Mouse (Mus musculus): Measurements from ENCODE around the gene Ulk4. TPM values are rescaled to one million over a fixed set of nuclear protein-coding genes. Genes with fewer than 3 reads are reported as not detected.

Gene Ulk4
- polyA plus RNA-seq, 1 experiment from 2014 or later = 122 TPM

DNA sequence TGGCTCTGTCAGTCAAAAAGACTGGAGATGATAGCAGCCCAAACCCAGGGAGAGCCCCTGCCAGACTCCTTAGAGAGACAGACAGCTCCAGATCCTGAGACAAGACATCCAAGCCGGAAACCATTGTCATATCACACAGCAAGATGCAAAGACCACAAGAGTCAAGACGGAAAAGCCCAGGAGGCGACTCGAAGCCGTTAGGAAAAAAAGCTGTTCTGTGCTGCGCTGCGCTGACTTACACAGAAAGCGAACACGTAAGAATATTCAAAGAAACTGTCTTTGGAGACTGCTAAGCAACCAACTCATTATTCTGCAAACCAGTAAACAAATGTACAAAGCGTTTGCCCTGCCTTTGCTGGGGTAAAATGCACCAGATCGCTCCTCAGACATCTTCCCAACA lies 101.8 kb downstream of the Ulk4 start:
- ATAC-seq = no peak

DNA sequence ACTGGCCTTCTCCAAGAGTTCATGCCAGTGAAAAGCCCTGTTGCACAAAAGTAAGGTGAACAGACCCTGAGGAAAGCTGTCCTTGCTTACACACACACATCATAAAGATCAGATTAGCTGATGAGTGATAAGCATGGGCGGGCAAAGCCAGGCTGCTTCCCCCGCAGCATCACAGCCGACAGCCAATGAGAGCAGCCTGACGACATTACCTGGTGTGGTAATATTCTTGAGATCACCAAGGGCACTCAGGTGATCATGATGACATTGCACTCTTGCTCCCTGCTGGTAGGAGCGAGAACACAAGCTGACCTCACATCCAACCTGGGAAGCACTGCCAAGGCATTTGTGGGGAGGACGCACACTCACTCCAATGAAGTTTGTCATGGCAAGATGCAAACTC lies 104.9 kb downstream of the Ulk4 start:
- peak; percentile 18 for DNase-seq (ENCODE audit: low spot score)
- H3K4me2 ChIP-seq (replicated peaks; ENCODE audit: low read depth, low read length) = no peak overlapping the region
- no peak overlapping the region for H3K9ac ChIP-seq (replicated peaks; ENCODE audit: low read depth)
- no peak overlapping the region for H3K27ac ChIP-seq (ENCODE audit: low read length)
- H3K27me3 ChIP-seq (replicated peaks; ENCODE audit: insufficient read depth, low read length) = no peaks in the 10 kb centered on the region
- H3K4me3 ChIP-seq (ENCODE audit: low read depth, low read length) = no peak overlapping the region
- TF ChIP-seq CTCF (IDR thresholded peaks at IDR 0.05) = no peak
- TF ChIP-seq EP300 (IDR thresholded peaks at IDR 0.05) = no peak
- H3K9me3 ChIP-seq (ENCODE audit: low read length) = no peaks in the 10 kb centered on the region
- 65% methylated on average over 6 of the region's 6 CpGs for WGBS
- no peaks in the 10 kb centered on the region for H3K4me1 ChIP-seq (ENCODE audit: insufficient read depth, low read depth, low read length)
- H3K36me3 ChIP-seq (ENCODE audit: insufficient read depth, low read length) = no peaks in the 10 kb centered on the region
- ATAC-seq = no peak

More for the DNA sequence above, 101.8 kb downstream of the Ulk4 start:
- TF ChIP-seq EP300 (IDR thresholded peaks at IDR 0.05) (no peak), CTCF (IDR thresholded peaks at IDR 0.05) (no peak)
- no peaks in the 10 kb centered on the region for H3K27me3 ChIP-seq (replicated peaks; ENCODE audit: insufficient read depth, low read length)
- no peak overlapping the region for H3K27ac ChIP-seq (ENCODE audit: low read length)
- no peak for DNase-seq (ENCODE audit: low spot score)
- 87% methylated on average over 11 of the region's 11 CpGs for WGBS
- H3K4me2 ChIP-seq (replicated peaks; ENCODE audit: low read depth, low read length) = no peak overlapping the region
- H3K9me3 ChIP-seq (ENCODE audit: low read length) = no peaks in the 10 kb centered on the region
- H3K4me3 ChIP-seq (ENCODE audit: low read depth, low read length) = no peak overlapping the region
- H3K4me1 ChIP-seq (ENCODE audit: insufficient read depth, low read depth, low read length) = no peaks in the 10 kb centered on the region
- no peaks in the 10 kb centered on the region for H3K36me3 ChIP-seq (ENCODE audit: insufficient read depth, low read length)
- no peak overlapping the region for H3K9ac ChIP-seq (replicated peaks; ENCODE audit: low read depth)

DNA sequence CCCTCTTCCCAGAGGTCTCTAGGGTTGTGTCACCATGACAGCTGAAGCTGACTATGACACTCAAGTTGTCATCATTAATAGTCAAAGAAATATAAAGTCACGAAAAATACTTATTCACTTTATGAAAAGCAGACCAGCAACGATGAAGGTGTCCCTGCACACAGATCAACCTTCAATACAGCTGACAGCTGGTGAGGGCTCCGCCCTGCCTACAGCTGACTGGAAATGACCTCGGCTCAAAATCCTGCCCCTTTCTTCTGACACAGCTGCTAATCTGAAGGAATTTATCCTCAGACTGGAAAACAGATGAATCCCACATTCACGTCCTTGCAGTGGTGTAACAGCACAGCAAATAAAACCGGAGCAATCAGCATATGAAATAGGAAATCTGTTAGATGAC lies 105.4 kb downstream of the Ulk4 start:
- no peak overlapping the region for H3K9ac ChIP-seq (replicated peaks; ENCODE audit: low read depth)
- TF ChIP-seq CTCF (IDR thresholded peaks at IDR 0.05) (no peak), EP300 (IDR thresholded peaks at IDR 0.05) (no peak)
- H3K27ac ChIP-seq (ENCODE audit: low read length) = no peak overlapping the region
- DNase-seq (ENCODE audit: low spot score) = no peak
- H3K27me3 ChIP-seq (replicated peaks; ENCODE audit: insufficient read depth, low read length) = no peaks in the 10 kb centered on the region
- H3K4me3 ChIP-seq (ENCODE audit: low read depth, low read length) = no peak overlapping the region
- no peaks in the 10 kb centered on the region for H3K36me3 ChIP-seq (ENCODE audit: insufficient read depth, low read length)
- ATAC-seq = peak; percentile 21; the same call in 1 of the 2 replicates
- H3K4me2 ChIP-seq (replicated peaks; ENCODE audit: low read depth, low read length) = no peak overlapping the region
- no peaks in the 10 kb centered on the region for H3K9me3 ChIP-seq (ENCODE audit: low read length)
- no peaks in the 10 kb centered on the region for H3K4me1 ChIP-seq (ENCODE audit: insufficient read depth, low read depth, low read length)
- 57% methylated on average over 6 of the region's 6 CpGs for WGBS

DNA sequence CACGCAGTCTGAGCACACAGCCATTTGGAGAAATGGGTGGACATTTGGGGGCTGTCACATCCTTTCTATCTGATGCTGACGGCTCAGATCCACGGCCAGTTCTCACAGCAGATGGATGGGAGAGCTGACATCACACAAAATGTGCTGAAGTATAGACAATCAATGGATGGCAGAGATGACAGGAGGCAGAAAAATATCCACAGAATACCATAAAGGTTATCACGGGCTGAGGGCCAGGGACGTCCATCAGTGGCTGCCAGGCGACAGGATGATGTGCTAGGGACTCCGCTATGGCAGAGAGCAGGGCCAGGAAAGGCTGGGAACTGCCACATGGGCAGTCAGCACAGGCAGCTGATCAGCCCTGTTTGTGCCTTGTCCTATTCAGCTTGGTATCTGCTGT lies 112.4 kb downstream of the Ulk4 start:
- Histone ChIP-seq H3K9me3 (ENCODE audit: low read length) (no peaks in the 10 kb centered on the region), H3K27me3 (replicated peaks; ENCODE audit: insufficient read depth, low read length) (no peaks in the 10 kb centered on the region), H3K9ac (replicated peaks; ENCODE audit: low read depth) (no peak overlapping the region), H3K4me3 (ENCODE audit: low read depth, low read length) (no peak overlapping the region), H3K4me2 (replicated peaks; ENCODE audit: low read depth, low read length) (no peak overlapping the region), H3K36me3 (ENCODE audit: insufficient read depth, low read length) (no peaks in the 10 kb centered on the region), H3K27ac (ENCODE audit: low read length) (no peak overlapping the region), H3K4me1 (ENCODE audit: insufficient read depth, low read depth, low read length) (no peaks in the 10 kb centered on the region)
- ATAC-seq (no peak), DNase-seq (ENCODE audit: low spot score) (no peak)
- no peak for TF ChIP-seq CTCF (IDR thresholded peaks at IDR 0.05)
- TF ChIP-seq EP300 (IDR thresholded peaks at IDR 0.05) = no peak
- WGBS = 57% methylated on average over 7 of the region's 7 CpGs

DNA sequence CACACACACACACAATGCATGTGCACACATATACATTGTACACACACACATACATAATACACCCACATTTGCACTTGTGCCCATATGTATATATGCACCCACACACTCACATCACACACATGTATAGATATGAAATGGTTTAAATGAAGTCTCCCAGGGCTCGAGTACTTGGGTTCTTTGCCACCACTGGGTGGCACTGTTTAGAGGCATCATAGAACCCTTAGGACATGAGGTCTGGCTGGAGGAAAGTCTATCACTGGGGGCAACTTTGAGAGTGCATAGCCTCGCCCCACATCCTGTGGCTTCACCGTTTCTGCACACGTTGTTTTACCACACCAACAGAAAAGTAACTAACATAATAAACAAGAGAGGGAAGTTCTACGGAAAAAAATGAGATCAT lies 114.2 kb downstream of the Ulk4 start:
- TF ChIP-seq CTCF (IDR thresholded peaks at IDR 0.05) = peak; percentile 68
- TF ChIP-seq EP300 (IDR thresholded peaks at IDR 0.05) = no peak
- no peaks in the 10 kb centered on the region for H3K9me3 ChIP-seq (ENCODE audit: low read length)
- H3K4me1 ChIP-seq (ENCODE audit: insufficient read depth, low read depth, low read length) = no peaks in the 10 kb centered on the region
- H3K27ac ChIP-seq (ENCODE audit: low read length) = no peak overlapping the region
- no peak overlapping the region for H3K9ac ChIP-seq (replicated peaks; ENCODE audit: low read depth)
- no peak for ATAC-seq
- H3K27me3 ChIP-seq (replicated peaks; ENCODE audit: insufficient read depth, low read length) = no peaks in the 10 kb centered on the region
- WGBS = 38% methylated on average over 5 of the region's 5 CpGs
- peak; percentile 50 for DNase-seq (ENCODE audit: low spot score)
- no peaks in the 10 kb centered on the region for H3K36me3 ChIP-seq (ENCODE audit: insufficient read depth, low read length)
- H3K4me2 ChIP-seq (replicated peaks; ENCODE audit: low read depth, low read length) = no peak overlapping the region
- H3K4me3 ChIP-seq (ENCODE audit: low read depth, low read length) = no peak overlapping the region

DNA sequence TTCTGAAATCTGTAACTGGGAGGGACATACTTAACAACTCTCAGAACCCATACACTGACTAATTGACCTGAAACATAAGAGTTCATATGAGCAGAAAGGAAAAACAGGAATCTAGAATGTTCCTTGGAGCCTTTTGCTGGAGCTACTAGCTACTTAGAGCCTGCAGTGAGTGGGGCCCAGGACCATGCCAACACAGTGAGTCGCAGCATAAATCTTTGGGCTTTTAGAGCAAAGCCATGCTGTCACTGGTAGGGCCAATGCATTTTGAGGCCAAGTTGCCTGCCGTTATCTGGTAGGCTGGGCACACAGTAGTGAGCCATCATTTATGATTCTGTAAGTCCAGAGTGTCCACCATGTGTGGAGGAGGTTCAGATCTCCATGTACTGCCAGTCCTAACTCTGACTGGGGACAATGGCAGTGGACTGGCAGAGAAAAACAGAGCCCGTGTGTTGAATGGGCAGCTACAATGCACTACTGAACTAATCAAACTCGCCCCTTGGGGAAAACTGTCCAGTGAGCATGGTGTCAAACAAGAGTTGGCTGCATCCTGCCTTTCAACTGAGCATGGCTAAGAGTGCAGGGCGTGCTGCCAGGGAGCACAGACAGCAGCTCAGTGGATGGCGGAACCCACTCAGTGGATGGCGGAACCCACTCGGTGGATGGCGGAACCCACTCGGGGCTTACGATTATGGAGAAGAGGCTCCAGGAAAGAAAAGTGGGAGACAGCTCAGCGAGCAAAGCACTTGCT lies 115.0 kb downstream of the Ulk4 start:
- H3K4me2 ChIP-seq (replicated peaks; ENCODE audit: low read depth, low read length) = no peak overlapping the region
- H3K9ac ChIP-seq (replicated peaks; ENCODE audit: low read depth) = no peak overlapping the region
- no peaks in the 10 kb centered on the region for H3K36me3 ChIP-seq (ENCODE audit: insufficient read depth, low read length)
- H3K9me3 ChIP-seq (ENCODE audit: low read length) = no peaks in the 10 kb centered on the region
- TF ChIP-seq CTCF (IDR thresholded peaks at IDR 0.05) (no peak), EP300 (IDR thresholded peaks at IDR 0.05) (no peak)
- no peak overlapping the region for H3K4me3 ChIP-seq (ENCODE audit: low read depth, low read length)
- WGBS = 85% methylated on average over 11 of the region's 12 CpGs
- DNase-seq (ENCODE audit: low spot score) (no peak), ATAC-seq (no peak)
- H3K27me3 ChIP-seq (replicated peaks; ENCODE audit: insufficient read depth, low read length) = no peaks in the 10 kb centered on the region
- no peak overlapping the region for H3K27ac ChIP-seq (ENCODE audit: low read length)
- H3K4me1 ChIP-seq (ENCODE audit: insufficient read depth, low read depth, low read length) = no peaks in the 10 kb centered on the region

Data from lung, postnatal 0 days (tissue).